Mouse (Mus musculus): ENCODE results near the gene Adamts4. TPM values are rescaled to one million over a fixed set of nuclear protein-coding genes. Genes with fewer than 3 reads are reported as not detected.

Adamts4 gene
- polyA plus RNA-seq, 1 experiment = 6.7 TPM

DNA sequence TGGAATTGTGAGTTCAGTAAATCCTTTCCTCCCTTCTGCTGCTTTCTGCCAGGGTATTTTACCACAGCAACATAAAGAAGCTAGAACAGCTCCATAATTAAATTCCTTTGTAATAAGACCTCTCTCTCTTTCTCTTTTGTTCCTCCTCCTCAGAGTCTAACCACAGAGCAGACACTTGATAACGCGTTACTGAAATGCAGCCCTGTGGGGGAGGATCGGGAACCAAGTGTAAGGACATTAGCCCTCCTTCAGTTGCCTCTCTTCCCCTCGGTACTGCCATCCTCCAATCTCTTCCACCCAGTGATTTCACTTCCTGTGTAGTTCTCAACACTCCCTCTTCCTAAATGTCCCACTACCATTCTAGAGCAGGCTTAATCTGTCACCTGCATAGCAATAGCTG, 40.8 kb upstream of the Adamts4 start:
- no peaks in the 10 kb centered on the region for H3K79me2 ChIP-seq (ENCODE audit: control insufficient read depth, insufficient read depth)
- no peak for TF ChIP-seq CTCF (IDR thresholded peaks at IDR 0.05; ENCODE audit: control insufficient read depth, insufficient read depth, insufficient read length)
- no peak for TF ChIP-seq USF1 (IDR thresholded peaks at IDR 0.05; ENCODE audit: low read depth)
- no peak for TF ChIP-seq CEBPB (IDR thresholded peaks at IDR 0.05; ENCODE audit: low read depth)
- no peak for TF ChIP-seq MYOG (IDR thresholded peaks at IDR 0.05; ENCODE audit: control insufficient read depth, extremely low read depth, insufficient read length)
- TF ChIP-seq MYOD1 (IDR thresholded peaks at IDR 0.05; ENCODE audit: control insufficient read depth, insufficient read length, low read depth) = no peak

DNA sequence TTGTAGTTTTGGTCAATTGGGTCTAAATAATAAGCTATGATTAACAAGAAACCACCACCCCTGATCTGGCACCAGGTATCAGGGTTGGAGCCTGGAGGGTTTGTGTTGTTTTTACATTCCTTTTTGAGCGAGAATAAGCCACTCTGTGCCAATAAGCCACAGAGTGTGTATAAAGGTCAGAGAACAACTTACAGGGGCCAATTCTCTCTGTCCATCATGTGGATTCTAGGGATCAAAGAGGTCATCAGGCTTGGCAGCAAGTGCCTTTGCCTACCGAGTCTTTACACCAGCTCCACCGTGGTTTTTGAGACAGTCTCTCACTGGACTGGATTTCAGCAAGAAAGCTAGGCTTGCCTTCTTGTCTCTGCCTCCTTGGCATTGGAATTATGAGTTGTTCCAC, 37.4 kb upstream of the Adamts4 start:
- Histone ChIP-seq H3K4me3 (ENCODE audit: insufficient read depth, poor library complexity, severe bottlenecking) (no peak overlapping the region), H3K79me3 (ENCODE audit: low read depth) (no peaks in the 10 kb centered on the region), H3ac (ENCODE audit: control insufficient read depth, insufficient read length, low read depth) (no peak overlapping the region), H3K27me3 (ENCODE audit: control insufficient read depth, insufficient read depth, insufficient read length) (no peaks in the 10 kb centered on the region), H3K79me2 (ENCODE audit: control insufficient read depth, insufficient read depth) (no peaks in the 10 kb centered on the region), H3K36me3 (ENCODE audit: control insufficient read depth, insufficient read depth) (no peaks in the 10 kb centered on the region)
- no peak for TF ChIP-seq MAX (IDR thresholded peaks at IDR 0.05)
- TF ChIP-seq USF1 (IDR thresholded peaks at IDR 0.05; ENCODE audit: low read depth) = no peak
- no peak for TF ChIP-seq FOSL1 (IDR thresholded peaks at IDR 0.05; ENCODE audit: insufficient read depth, low read length, poor library complexity, severe bottlenecking)
- no peak for TF ChIP-seq CEBPB (IDR thresholded peaks at IDR 0.05; ENCODE audit: low read depth)

More for the DNA sequence above, 40.8 kb upstream of the Adamts4 start:
- Histone ChIP-seq H3K27me3 (ENCODE audit: control insufficient read depth, insufficient read depth, insufficient read length) (no peaks in the 10 kb centered on the region), H3K36me3 (ENCODE audit: control insufficient read depth, insufficient read depth) (no peaks in the 10 kb centered on the region), H3ac (ENCODE audit: control insufficient read depth, insufficient read length, low read depth) (no peak overlapping the region), H3K4me3 (ENCODE audit: insufficient read depth, poor library complexity, severe bottlenecking) (no peak overlapping the region), H3K79me3 (ENCODE audit: low read depth) (no peaks in the 10 kb centered on the region)

DNA sequence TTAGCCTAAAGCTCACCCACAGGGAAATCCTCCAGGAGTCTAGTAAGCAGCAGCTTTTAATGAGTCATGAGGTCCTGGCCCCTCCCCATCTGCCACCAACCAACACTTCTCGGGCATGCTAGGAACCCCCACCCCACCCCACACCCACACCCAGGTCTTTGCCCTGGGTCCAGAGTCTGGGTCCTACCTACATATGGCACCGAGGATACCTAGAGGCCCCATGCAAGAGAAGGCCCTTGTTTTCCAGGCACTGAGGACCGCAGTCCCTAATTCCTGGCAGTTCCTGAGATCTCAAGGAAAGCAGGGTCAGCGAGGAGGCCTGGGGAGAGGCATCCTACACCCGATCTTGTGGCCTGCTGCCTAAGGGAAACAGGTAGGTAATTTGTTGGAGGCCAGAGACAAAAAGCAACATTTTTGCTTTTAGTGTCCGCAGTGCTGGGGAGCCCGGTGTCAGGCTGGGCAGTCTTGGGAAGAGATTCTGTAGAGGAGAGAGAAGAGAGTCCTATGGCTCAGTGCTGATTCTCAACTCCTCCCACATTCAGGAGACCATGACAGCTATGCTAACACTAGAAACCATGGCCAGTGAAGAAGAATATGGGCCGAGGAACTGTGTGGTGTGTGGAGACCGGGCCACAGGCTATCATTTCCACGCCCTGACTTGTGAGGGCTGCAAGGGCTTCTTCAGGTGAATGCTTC, 36.3 kb upstream of the Adamts4 start, which contains the start of gene Nr1i3:
TSS of gene Nr1i3 (plus strand) at position 170 of the 696 bp plus-strand sequence.
- H3ac ChIP-seq (ENCODE audit: control insufficient read depth, insufficient read length, low read depth) = no peak within 1 kb of the TSS
- H3K4me3 ChIP-seq (ENCODE audit: insufficient read depth, poor library complexity, severe bottlenecking) = no peak within 1 kb of the TSS
- H3K36me3 ChIP-seq (ENCODE audit: control insufficient read depth, insufficient read depth) = no peaks in the 10 kb centered on the region
- no peaks in the 10 kb centered on the region for H3K79me3 ChIP-seq (ENCODE audit: low read depth)
- no peaks in the 10 kb centered on the region for H3K79me2 ChIP-seq (ENCODE audit: control insufficient read depth, insufficient read depth)
- H3K27me3 ChIP-seq (ENCODE audit: control insufficient read depth, insufficient read depth, insufficient read length) = no peaks in the 10 kb centered on the region
- no peak for TF ChIP-seq USF1 (IDR thresholded peaks at IDR 0.05; ENCODE audit: low read depth)
- TF ChIP-seq MYOG (IDR thresholded peaks at IDR 0.05; ENCODE audit: control insufficient read depth, extremely low read depth, insufficient read length) = no peak
- no peak for TF ChIP-seq CEBPB (IDR thresholded peaks at IDR 0.05; ENCODE audit: low read depth)
- no peak for TF ChIP-seq MYOD1 (IDR thresholded peaks at IDR 0.05; ENCODE audit: control insufficient read depth, insufficient read length, low read depth)
- TF ChIP-seq FOSL1 (IDR thresholded peaks at IDR 0.05; ENCODE audit: insufficient read depth, low read length, poor library complexity, severe bottlenecking) = no peak
- no peak for TF ChIP-seq CTCF (IDR thresholded peaks at IDR 0.05; ENCODE audit: control insufficient read depth, insufficient read depth, insufficient read length)
- TF ChIP-seq MAX (IDR thresholded peaks at IDR 0.05) = no peak

DNA sequence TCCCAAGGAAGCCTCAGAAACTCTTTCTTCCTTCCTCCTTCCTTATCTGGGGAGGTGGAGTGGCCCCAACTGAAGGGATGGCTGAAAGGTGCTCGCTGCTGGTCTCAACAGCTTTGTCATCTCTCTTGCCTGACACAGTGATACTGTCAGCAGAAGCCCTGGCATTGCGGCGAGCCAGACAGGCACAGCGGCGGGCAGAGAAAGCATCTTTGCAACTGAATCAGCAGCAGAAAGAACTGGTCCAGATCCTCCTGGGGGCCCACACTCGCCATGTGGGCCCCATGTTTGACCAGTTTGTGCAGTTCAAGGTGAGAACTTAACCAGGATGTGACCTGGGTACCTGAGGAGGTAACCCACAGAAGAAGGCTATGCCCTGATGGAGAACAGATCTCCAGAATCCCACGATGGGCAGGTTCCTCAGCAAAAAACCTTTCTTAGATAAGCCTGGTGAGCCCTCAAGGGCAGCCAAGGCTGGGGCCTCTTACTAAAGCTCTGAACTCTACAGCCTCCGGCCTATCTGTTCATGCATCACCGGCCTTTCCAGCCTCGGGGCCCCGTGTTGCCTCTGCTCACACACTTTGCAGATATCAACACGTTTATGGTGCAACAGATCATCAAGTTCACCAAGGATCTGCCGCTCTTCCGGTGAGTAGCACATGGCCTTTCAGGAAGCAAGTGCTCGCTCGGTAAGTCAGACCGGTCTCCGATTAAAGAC, 33.8 kb upstream of the Adamts4 start:
- no peak overlapping the region for H3ac ChIP-seq (ENCODE audit: control insufficient read depth, insufficient read length, low read depth)
- no peak for TF ChIP-seq MAX (IDR thresholded peaks at IDR 0.05)
- no peak for TF ChIP-seq CTCF (IDR thresholded peaks at IDR 0.05; ENCODE audit: control insufficient read depth, insufficient read depth, insufficient read length)
- no peak for TF ChIP-seq MYOD1 (IDR thresholded peaks at IDR 0.05; ENCODE audit: control insufficient read depth, insufficient read length, low read depth)
- no peak for TF ChIP-seq MYOG (IDR thresholded peaks at IDR 0.05; ENCODE audit: control insufficient read depth, extremely low read depth, insufficient read length)
- no peak for TF ChIP-seq CEBPB (IDR thresholded peaks at IDR 0.05; ENCODE audit: low read depth)
- TF ChIP-seq USF1 (IDR thresholded peaks at IDR 0.05; ENCODE audit: low read depth) = no peak
- no peak for TF ChIP-seq FOSL1 (IDR thresholded peaks at IDR 0.05; ENCODE audit: insufficient read depth, low read length, poor library complexity, severe bottlenecking)
- no peaks in the 10 kb centered on the region for H3K27me3 ChIP-seq (ENCODE audit: control insufficient read depth, insufficient read depth, insufficient read length)
- H3K79me3 ChIP-seq (ENCODE audit: low read depth) = no peaks in the 10 kb centered on the region
- H3K36me3 ChIP-seq (ENCODE audit: control insufficient read depth, insufficient read depth) = peaks cover 18% of the 10 kb centered on the region
- H3K4me3 ChIP-seq (ENCODE audit: insufficient read depth, poor library complexity, severe bottlenecking) = no peak overlapping the region
- H3K79me2 ChIP-seq (ENCODE audit: control insufficient read depth, insufficient read depth) = no peaks in the 10 kb centered on the region

DNA sequence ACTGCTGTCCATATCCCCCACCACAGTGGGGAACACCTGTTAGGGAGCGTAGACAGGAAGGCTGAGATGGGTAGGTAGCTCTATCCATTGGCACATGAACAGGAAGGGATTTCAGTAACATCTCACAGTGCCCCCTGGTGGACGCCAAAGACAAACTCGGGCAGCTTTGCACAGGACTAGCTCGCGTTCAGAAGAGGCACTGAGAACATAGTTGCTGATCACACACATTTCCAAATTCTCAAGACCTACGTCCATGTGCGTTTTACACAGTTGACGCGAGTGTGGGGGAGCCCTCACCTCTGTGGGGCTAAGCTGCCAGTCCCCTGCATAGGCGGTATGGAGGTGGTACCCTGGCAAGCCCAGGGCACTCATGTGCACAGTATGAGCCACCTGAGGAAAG, 29.4 kb upstream of the Adamts4 start:
- no peak for TF ChIP-seq MYOD1 (IDR thresholded peaks at IDR 0.05; ENCODE audit: control insufficient read depth, insufficient read length, low read depth)
- no peak for TF ChIP-seq MAX (IDR thresholded peaks at IDR 0.05)
- TF ChIP-seq USF1 (IDR thresholded peaks at IDR 0.05; ENCODE audit: low read depth) = no peak
- no peak for TF ChIP-seq CEBPB (IDR thresholded peaks at IDR 0.05; ENCODE audit: low read depth)
- TF ChIP-seq CTCF (IDR thresholded peaks at IDR 0.05; ENCODE audit: control insufficient read depth, insufficient read depth, insufficient read length) = peak; percentile 66
- Histone ChIP-seq H3ac (ENCODE audit: control insufficient read depth, insufficient read length, low read depth) (no peak overlapping the region), H3K27me3 (ENCODE audit: control insufficient read depth, insufficient read depth, insufficient read length) (no peaks in the 10 kb centered on the region), H3K36me3 (ENCODE audit: control insufficient read depth, insufficient read depth) (peaks cover 18% of the 10 kb centered on the region), H3K79me3 (ENCODE audit: low read depth) (no peaks in the 10 kb centered on the region), H3K4me3 (ENCODE audit: insufficient read depth, poor library complexity, severe bottlenecking) (no peak overlapping the region), H3K79me2 (ENCODE audit: control insufficient read depth, insufficient read depth) (no peaks in the 10 kb centered on the region)

Measured in C2C12 (cell line).